Mouse (Mus musculus) A20 (cell line): ENCODE data around the gene Pik3r2.

Source experiments
- DNase-seq: peaks from one replicate; pipeline ENCODE4 v3.0.0-alpha.2; 2011; ENCODE audit warnings: low read depth, low spot score

Pik3r2 gene

DNA sequence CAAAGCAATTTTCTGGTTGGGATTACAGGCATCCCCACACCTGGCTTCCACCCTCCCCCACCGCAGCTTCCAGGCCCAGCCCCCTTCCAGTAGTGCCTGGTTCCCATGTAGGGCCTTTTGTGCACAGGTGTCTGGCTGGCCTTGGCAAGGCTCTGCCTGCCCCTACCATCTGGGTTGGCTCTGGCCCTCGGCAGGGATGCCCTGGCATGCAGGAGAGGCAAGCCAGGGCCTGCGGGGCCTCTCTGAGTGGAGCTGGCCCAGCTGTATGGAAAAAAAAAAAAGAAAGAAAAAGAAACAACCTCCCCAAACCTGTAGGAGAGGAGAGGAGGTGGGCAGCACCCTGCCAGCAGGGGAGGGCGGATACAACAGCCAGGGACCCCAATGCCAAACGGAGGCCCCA is 3.1 kb downstream of the Pik3r2 start:
- DNase-seq = no peak

DNA sequence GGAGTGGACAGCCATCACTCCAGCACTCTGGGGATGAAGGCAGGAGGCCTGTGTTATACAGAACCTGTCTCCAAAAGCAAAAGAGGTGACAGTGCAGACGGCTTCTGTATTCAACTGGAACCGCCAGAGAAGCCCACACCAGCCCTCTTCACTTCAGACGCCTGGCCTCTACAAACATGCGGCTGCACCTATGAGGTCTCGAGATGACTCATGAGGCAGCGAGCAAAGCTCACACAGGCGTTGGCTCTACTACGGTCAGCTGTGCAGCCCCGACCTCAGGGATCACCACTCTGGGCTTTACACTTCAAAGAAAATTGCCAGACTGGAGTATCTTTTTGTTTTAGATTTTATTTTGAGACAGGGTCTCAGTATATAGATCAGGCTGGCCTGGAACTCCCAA is 3.6 kb downstream of the Pik3r2 start:
- DNase-seq = peak; percentile 88

DNA sequence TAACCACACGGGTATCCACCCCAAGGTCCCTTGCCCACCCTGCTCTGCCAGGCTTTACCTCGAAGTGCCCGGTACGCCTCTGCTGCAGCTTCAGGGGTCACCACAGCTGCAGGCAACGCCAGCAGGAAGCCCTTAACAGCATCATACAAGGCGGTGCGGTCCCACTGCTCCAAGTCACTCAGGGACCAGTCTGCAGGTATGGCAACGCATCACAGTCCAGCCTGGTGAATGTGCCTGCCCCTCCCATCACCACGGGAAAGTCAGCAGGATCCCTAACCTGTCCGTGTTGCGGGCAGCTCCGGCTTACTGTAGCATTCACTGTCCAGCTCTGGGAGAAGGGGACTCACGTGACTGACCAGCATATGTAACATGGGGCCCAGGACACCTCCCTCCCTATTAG is 4.4 kb downstream of the Pik3r2 start:
- no peak for DNase-seq

DNA sequence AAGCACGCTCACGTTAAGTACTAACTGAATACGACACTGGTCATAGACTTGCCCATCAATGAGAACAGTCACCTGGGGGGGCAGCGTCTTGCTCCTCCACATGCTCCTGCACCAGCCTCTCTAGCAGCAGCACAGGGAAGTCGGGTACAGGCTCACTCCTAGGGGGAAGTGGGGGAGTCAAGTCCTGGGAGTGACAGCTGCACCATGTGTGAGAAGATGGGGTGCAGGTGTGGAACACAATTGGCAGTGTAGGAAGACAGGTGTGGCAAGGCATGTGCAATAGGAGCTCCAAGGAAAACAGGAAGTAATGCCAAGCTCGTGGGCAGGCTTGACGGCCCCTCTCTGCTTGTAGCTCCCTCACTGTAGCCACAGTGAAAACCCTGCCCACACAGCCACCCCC is 5.3 kb downstream of the Pik3r2 start:
- peak; percentile 56 for DNase-seq

DNA sequence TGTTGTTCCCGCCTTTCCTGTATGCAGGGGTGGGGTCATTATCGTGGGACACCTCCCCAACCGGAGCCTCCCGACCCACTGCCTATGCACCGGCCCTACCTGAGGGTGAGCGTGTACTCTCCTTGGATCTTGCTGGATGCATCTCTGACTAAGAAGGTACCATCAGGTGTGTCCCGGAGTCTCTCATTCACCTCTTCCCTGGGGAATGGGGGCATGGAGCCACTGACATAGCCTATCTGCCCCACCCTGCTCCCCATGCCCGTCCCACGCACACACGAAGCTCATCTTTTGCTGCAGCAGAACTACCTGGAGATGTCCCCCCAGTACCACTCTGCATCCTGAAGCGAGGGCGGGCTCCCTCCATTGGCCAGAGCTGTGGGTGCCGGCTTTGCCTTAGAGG is 5.8 kb downstream of the Pik3r2 start:
- no peak for DNase-seq

DNA sequence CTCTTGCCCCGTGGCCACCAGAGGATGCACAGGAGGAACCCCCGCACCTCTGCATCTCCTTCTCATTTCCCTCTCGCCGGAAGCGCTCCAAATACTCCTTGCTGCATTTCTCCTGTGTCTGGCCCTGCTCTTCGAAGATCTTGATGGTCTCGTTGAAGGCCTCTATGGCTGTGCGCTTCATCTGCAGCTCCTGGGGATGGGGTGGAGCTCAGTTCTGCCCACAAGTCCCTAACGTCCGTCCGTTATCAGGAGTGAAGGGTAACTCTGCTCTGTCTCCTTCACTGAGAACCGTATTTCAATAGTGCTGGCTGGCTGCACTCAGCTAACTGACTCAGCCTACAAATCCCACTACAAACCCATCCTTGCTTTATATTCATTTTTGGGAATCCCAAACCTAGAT is 6.7 kb downstream of the Pik3r2 start:
- DNase-seq = no peak

DNA sequence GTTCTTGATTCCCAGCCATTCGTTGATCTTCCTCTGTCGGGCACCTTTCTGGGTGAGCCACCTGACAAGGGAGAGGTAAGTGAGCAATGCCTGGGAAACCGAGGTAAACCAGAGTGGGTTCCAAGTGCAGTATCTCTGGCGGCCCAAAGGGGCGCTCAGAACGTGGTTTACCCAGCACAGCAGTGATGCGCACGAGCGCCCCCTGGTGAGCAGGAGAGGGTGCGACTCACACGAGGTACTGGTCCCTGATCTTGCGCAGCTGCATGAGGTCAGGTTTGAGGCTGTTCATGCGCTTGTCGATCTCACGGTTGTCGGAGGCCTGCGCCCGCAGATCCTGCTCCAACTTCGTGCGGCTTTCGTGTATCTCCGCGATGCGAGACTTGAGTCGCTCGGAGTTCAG is 7.2 kb downstream of the Pik3r2 start:
- DNase-seq = peak; percentile 97

DNA sequence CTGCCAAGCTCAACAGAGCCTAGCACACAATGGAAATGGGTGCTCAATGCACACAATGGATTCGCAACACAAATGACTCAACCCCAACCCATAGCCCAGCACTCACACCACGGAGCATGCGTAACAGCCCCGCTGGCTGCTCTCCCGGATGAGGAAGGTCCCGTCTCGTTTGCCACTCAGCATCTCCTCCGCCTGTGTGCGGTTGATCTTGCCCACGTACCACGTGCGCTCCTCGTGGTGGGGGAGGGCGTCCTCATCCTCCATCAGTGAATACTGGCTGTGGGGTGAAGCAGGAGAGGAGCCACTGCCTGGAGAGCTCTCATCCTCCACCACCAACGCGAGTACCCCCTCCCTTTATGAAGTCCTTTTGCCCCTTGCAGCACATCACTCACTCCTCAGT is 7.6 kb downstream of the Pik3r2 start:
- DNase-seq = peak; percentile 76

DNA sequence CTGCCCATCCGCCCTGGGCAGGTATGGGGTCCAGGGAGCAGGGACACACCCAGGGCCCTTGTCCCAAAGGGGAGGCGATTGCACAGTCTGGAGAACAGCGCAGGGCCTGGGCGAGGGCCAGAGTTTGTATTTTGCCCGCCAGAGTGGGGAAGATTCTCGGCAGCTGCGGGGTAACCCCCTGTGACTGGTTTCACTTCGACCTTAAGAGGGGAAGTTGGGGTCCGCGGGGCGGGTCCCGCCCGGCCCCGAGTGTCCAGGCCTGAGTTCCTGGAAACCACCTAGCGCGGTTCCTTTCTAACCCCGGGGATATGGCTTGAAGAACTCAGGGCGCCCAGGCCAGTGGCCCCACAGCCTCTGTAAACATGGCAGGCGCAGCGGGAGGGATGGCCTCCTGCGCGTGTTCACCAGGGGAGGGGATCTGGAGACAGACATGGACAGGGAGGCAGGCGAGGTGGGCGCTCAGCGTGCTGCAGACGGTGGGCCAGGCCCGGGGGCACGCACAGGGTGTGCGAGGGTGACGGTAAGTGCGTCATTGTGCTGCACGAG is 8.2 kb downstream of the Pik3r2 start:
- DNase-seq = peak; percentile 95

DNA sequence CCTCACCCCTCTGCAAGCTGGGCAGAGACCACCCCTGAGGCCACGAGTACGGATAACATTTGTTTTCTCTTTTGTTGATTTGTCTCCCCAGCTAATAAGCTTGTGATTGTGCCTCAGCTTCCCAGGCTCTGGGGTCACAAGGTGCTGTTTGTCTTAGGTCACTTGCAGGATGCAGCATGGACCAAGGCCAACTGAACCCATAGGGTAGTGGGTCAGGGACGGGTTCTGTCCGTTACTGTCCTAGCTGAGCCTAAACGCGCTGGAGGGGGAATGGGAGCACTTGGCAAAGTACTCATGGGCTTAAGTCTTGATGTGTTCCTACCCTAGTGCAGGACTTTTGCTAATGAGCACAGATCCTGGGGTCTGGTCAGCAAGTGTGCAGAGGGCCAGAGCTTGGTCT is 9.0 kb downstream of the Pik3r2 start:
- DNase-seq = no peak

DNA sequence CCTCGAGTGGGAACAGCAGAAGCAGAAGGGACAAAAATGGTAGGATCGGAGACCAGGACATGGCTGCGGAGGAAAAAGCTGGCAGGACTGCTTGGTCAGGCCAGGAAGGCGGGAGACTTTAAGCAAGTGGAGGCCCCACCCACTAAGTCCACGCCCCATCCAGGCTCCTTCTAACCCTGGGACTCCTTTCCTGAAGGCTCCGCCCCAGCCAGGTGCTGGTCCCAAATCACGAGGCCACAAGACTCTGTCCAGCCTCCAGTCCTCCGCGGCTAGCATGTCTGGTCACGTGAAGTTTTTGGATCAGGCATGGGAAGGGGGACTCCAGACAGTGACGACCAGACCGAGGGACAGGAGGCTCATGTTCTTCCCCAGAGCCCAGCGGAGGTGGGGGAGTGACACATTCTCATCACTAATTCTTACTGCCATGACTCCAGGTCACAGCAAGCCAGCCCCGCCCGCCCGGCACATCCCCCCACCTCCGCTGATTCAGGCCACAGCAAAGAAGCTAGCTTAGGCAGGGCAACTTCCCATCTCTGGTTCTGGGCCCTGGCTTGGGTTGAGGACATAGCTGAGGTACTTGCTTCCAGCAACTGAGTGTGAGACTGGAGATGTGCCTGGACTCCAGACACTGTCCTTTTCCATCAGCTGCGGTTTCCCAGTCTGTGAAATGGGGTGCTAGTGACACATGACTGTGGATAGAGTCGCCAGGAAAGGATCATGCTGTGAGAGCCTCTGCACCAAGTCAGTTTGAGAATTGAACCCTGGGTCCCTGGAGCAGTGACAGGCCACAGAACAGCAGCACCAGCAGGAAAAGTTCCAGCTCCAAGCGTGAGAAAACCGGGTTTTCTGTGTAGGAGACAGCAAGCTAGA is 9.7 kb downstream of the Pik3r2 start:
- DNase-seq = peak; percentile 87

DNA sequence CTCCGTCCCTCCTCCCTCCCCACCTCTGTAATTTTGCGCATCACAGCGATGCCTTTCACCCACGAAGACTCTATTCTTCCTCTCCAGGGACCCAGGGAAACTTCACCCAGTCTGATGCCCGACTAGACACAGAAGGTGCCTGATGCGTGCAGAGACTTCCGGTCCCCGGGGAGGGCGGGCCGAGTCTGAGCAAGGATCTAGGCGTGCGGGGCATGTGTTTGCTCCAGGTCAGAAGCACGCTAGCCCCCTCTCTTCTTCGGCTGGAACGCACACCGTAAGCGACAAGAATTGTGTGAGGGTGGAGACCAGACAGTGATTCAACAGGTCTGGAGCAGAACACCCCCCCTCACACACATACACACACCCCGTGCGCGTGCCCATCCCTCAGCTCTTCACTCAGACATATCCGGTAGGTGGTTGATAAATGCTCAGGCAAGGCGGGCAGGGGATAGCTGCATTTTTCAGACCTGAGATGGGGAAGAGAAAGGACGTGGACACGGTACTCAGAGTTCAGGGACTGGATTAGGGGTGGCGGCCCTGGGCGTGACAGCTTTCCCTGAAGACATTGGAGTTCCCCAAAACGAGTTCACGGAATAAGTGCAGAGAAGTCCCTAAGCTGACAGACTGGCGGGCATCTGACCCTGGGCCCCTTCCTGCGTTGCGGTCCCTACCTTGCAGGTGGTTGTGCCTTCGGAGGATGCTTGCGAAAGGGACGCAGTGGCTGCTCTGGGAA is 10.5 kb downstream of the Pik3r2 start:
- peak; percentile 88 for DNase-seq

DNA sequence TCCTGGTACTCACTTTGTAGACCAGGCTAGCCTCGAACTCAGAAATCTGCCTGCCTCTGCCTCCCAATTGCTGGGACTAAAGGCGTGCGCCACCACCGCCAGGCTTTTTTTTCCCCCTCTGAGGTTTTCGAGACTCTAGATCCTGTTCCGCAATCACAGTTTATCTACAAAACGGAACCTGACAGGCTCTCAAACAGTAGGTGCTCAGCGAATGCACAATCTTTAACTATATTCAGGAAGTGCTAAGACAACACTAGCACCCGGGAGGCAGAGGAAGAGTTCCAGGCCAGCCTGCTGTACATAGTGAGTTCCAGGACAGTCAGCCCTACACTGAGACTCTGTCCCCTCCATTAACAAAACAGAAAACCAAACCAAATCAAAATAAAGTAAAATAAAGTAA is 11.2 kb downstream of the Pik3r2 start:
- peak; percentile 72 for DNase-seq

DNA sequence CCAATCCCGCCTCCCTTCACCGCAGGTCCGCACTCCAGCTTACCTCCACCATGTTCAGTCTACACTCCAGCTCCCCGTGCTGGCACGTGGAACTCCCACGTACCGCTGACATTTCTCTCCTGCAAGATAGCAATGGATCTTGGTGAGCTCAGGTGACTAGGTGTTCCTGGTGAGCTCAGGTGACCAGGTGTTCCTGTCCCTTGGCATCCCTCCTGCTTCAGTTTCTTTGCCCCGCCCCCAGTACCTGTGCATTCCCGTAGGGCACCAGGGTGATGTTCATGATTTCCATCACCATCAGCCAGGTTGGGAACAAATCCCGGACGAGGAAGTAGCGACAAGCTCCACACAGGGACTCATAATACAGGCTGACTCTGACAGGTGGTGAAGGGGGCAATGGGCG is 11.8 kb downstream of the Pik3r2 start:
- DNase-seq = no peak

DNA sequence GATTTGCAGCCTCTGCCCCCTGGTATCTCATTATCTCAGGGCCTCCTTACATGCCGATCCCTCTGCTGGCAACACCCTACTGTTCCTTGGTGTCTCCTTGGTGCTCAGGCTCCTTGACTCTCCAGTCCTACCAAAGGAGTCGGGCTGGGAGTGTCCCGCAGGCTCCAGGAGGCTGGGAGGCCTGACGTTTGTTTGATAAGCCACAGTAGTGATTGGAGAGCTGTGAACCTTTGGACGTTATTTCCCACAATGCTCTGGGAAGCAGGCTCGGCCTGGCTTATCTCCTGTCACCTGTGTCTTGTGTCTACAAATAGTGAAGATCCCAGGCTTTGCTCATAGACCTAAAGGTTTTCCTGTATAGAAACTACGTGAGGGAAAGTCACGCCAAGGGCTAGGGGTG is 12.5 kb downstream of the Pik3r2 start:
- no peak for DNase-seq

DNA sequence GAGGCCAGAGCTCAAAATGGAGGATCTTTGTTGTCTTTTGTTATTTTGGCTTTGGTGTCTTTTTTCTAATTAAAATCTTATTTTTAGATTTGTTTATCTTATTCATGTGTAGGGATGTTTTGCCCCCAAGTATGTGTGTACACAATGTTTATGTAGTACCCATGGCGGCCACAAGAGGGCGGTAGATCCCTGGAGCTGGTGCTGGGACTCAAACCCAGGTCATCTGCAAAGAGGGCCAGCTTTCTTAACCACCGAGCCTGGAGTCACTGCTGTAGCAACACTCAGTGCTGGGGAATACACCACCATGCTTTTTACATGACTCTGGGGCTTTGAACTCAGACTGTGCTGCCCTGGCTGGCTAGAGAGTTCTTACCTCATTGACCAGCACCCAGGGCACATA is 13.2 kb downstream of the Pik3r2 start:
- DNase-seq = peak; percentile 80

DNA sequence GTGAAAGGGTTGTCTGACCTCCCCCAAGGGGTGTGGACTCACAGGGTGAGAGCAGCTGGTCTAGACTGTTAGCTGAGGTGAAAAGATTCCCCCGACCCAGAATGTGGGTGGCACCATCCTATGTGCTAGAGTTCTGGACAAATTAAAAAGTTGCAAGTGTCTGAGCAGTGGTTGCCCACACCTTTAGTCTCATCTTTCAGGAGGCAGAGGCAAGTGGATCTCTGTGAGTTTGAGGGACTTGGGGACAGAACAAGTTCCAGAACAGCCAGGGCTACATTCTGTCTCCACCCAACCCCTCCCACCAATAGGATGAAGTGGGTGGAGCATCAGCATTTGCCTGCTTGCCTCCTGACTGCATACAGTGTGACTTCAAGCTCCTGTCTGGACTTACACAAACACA is 14.4 kb downstream of the Pik3r2 start:
- DNase-seq = peak; percentile 63

DNA sequence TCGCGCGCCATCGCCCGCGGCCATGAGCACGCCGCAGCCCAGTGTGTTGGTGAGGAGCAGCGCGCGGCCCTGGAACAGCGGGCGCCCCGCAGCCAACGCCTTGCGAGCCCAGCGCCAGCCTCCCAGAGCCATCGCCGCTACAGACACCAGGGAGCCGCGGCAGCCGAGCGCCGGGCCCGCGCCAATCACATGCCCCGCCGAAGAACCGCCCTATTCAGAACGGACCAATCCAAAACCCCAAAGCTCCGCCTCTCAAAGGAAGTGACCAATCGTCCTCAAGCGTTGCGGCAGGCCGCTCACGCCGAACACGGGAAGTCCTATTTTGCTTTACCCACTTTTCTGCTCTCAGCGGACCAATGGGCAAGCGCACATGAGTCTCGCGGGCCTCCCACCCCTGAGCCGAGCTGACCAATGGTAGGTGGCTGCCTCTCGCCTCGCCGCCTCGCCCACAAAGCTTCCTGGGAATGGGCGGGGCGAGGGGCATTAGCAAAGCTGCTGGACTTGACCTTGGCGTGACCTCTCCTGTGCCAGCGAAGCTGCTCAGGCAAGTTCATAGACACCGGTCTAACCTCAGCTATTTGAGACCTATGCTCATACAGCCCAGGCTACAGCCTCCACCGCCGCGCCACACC is 15.6 kb downstream of the Pik3r2 start, which contains the start of gene Mpv17l2:
TSS of gene Mpv17l2 (minus strand) at position 172 of the 632 bp plus-strand sequence.
- DNase-seq = peak; percentile 99

DNA sequence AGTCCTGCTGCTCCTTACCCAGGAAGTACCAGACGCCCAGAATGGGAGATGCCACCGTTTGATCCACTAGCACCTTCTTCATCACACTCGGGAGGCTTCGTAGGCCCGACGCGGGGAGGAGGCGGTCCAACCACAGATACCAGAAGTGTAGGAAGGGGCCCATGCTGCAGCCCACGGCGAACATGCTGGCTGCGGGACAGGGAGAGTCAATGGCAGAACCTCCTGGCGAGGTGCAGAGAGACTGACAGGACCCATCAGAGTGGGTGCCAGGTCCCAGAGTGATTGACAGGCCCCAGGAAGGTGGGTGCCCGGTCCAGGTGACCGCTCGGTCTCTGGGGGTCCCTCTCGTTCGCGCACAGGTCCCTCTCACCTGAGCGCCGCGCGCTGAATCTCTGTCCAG is 16.2 kb downstream of the Pik3r2 start:
- DNase-seq = peak; percentile 60

DNA sequence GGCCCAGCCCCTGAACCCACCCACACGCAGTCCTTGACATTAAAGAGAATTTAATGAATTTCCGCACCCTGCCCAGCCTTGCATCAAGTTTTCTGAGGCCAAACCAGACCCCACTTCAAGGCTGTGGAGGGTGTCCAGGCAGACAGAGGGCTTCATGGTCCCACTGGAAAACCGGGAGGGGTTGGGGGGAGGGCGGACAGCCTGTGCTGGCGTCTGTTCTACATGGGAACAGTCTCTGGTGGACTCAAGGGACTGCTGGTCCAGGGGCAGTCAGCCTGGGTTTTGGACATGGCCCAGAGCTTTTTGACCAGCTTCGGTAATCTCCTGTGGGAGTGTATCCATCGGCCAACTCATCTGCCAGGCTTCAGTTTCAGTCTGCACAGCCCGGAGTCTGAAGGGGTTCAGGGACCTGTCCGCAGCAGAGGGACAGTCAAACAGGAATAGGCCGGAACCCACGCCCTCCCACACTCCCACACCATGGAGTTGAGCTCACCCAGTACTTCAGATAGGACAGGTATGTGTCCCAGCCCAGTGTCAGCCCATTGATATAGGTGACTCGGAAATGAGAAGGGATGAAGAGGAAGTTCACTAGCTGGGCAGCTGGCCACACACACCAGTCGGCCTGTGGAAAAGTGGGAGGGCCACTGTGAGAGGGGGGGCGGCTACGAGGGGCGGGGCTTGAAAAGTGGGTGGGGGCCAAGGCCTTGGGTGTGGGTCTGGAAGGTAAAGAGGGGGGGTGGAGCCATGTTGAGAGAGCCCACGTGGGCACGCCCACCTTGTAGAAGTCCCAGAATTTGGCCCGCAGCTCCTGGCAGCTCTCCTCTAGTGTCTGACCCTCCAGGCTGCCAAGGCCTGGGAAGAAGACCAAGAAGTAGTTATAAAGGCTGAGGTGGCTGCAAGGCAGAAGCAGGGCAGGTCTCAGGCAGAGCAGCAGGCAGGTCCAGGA is 17.6 kb downstream of the Pik3r2 start:
- no peak for DNase-seq

DNA sequence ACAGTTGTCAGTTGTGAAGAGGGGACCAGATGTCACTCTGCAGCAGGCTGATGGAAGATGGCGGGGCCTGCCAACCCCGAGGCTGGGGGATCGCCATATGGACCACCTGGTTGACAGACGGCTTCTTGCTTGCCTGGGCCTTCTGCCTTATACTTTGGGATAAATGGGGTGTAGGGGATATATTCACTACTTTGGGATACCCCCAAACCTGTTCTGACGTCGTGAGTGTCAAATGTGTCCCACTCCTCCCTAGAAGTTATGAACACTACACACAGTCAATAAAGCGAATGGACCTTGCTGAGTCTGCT is 18.3 kb downstream of the Pik3r2 start:
- no peak for DNase-seq
